Mouse (Mus musculus) cortical plate, adult 2 months (tissue): Measurements from ENCODE around the gene Igfbp7. TPM values are rescaled to one million over a fixed set of nuclear protein-coding genes. Genes with fewer than 3 reads are reported as not detected.

ENCODE experiments used
- H3K27ac ChIP-seq: fragments of 200-500 bp; 2 replicates; pipeline ENCODE4 v1.5.1; 2012; ENCODE audit warnings: low read length, control low read depth, inconsistent platforms; ENCODE audit not compliant: insufficient read depth
- H3K4me1 ChIP-seq: fragments of 200-500 bp; 2 replicates; pipeline ENCODE4 v1.6.1; 2011; ENCODE audit warnings: low read length; ENCODE audit not compliant: control insufficient read depth, insufficient read depth
- H3K4me3 ChIP-seq: fragments of 200-500 bp; 2 replicates; pipeline ENCODE4 v1.5.1; 2011; ENCODE audit warnings: mild to moderate bottlenecking, low read length, control low read depth; ENCODE audit not compliant: insufficient read depth
- CTCF ChIP-seq: fragments of 200-500 bp; IDR thresholded peaks from 2 replicates; pipeline ENCODE4 v1.5.1; 2011; ENCODE audit warnings: mild to moderate bottlenecking, control low read depth, low read length; ENCODE audit not compliant: insufficient read depth; ENCODE audit errors: extremely low read depth
- POLR2A ChIP-seq: fragments of 200-500 bp; IDR thresholded peaks from 2 replicates; pipeline ENCODE4 v1.6.1; 2011; ENCODE audit warnings: mild to moderate bottlenecking, low read length, control low read depth; ENCODE audit not compliant: insufficient read depth; ENCODE audit errors: extremely low read depth
- polyA plus RNA-seq: library from polyadenylated mRNA; depleted of rRNA; stranded (reverse); fragments of >200 nt; gene quantifications from 2 replicates; pipeline ENCODE4 v1.2.3, GENCODE M21; 2012

Gene Igfbp7
- polyA plus RNA-seq, 1 experiment = 82.1 TPM

DNA sequence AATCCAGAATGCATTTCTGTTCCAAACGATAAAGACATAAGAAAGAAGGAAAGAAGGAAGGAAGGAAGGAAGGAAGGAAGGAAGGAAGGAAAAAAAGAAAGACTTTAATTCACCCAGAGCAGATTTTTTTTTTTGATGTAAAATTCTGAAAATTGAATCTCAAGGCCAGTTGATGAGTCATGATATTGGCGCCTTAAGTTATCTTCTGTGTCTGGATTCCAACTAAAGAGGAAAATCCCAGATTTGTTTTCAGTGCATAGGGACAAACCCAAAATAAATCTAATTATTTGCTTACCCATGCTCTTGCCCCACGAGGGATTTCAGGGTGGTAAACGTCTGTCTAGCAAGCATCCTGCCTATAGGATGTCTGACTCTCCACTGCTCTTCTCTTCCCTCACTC, 46.8 kb downstream of the Igfbp7 start:
- H3K4me1 ChIP-seq = peaks cover 3% of the 10 kb centered on the region; the same call in 1 of the 2 replicates
- TF ChIP-seq POLR2A (no peak), CTCF (no peak)
- H3K27ac ChIP-seq = no peak overlapping the region
- H3K4me3 ChIP-seq = no peak overlapping the region

DNA sequence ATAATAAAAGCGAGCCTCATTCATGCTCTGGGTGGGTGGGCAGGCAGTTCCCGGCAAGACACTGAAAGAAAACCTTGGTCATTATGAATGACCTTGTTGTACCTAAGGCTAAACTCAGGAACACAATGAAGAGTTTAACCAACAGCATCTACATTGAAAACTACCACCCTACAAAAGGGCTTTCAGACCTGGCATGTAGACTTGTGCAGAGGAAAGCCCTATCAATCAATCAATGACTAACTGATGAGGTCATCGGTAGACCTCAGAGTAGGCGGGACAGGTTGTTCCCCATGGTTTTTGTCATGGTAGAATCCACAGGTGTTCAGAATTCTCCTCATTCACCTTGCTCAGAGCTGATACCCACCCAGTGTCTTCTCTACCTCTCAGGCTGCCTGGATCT, 47.9 kb downstream of the Igfbp7 start:
- peaks cover 3% of the 10 kb centered on the region; the same call in 1 of the 2 replicates for H3K4me1 ChIP-seq
- no peak overlapping the region for H3K27ac ChIP-seq
- no peak overlapping the region for H3K4me3 ChIP-seq
- TF ChIP-seq CTCF = no peak
- TF ChIP-seq POLR2A = no peak

DNA sequence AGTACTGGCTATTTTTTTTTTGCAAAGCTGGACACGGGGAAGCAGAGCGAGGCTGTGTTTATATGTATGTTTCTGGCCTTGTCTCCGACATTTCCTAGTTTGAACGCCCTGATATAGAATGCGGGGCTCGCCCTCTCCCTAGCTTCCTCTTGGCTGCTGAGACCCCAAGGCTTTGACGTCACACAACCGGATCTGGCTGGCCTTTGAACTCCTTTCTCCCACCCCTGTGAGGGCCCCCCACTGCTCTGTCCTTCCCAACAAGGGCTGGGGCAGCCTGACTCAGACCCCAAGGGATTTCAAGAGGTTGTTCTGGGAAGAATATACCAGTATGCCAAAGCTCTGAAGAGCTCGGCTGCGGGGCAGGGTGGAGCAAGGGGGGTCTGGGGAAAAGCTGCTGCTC, 49.5 kb downstream of the Igfbp7 start:
- TF ChIP-seq CTCF = no peak
- no peak for TF ChIP-seq POLR2A
- H3K4me3 ChIP-seq = no peak overlapping the region
- H3K27ac ChIP-seq = 0 out of 2 replicates have a peak overlapping the region, but pooled peaks have one; percentile 32
- no peaks in the 10 kb centered on the region for H3K4me1 ChIP-seq

DNA sequence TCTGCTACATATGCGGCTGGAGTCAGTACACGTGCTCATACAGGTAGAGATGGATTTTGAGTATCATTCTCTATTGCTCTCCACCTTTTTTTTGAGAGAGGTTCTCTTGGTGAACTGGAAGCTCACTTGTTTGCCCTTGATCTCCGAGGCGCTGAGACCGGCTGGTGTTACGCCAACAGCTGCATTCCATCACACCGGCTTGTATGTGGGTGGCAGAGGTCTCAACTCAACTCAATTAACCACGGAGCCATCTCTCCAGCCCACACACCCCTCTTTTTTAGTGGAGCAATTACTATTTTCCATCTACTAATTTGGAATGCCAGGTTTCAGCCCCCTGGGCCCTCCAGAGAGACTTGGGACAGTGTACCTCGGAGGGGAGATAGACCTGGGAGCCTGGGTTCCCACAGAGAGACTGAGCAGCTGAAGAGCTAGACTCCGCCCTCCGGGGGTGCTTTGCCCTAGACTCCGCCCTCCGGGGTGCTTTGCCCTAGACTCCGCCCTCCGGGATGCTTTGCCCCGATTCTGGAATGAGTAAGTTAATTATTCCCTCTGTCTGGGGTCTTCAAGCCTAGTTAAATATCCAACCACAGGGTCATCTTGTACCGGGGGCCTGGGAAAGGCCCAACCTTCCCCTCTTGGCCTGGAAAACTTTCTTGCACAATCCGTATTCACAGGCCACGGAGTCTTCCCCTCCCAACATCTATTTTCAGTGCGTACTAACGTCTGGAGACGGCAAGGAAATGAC, 50.3 kb downstream of the Igfbp7 start:
- H3K27ac ChIP-seq = peak overlapping the region; percentile 24; the same call in 1 of the 2 replicates
- TF ChIP-seq POLR2A (no peak), CTCF (no peak)

DNA sequence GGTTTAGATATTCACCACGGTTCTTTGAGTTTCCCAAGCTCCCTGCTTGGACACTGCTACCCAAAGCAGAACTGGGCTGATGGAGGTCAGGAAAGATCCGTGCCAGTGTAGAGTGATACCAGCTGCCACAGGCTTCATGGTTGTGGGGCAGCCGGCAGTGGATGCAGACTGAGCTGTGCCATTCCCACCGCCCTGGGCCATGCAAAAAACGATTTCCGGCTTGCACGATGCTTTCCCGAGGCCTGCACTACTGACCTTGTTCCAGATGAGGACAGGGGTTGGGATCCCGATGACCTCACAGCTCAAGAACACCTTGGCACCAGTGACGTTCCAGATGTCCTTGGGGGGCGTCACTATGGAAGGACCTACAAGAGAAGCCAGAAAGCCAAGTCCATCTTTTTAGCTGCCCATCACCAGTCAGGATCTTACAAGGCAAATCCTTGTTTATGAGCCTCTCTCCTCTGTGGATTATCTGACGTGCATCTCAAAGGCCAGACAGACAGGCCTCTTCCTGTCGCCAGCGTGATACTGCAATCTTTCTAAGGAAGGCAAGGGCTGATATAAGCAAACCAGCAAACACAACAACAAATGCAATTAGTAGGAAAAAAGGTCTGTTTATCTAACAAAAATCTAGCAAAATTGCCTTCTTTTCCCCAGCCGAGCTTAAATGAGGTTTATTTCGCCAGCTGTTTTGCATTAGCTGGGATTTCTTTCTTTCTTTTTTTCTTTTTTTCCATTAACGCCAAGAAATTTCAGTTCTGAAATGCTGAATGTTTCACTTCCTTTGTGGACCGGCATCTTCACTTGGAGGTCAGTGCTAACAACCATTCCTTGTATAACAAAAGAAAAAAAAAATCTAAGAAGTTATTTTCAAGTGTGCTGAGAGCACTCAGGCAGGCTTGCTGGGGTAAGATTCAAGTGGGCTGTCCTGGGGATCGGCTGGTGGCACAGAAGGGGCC, 52.3 kb downstream of the Igfbp7 start:
- H3K27ac ChIP-seq = no peak overlapping the region
- TF ChIP-seq CTCF (no peak), POLR2A (no peak)
- H3K4me1 ChIP-seq = no peaks in the 10 kb centered on the region
- no peak overlapping the region for H3K4me3 ChIP-seq

More for the DNA sequence above, 50.3 kb downstream of the Igfbp7 start:
- Histone ChIP-seq H3K4me1 (no peaks in the 10 kb centered on the region), H3K4me3 (peak overlapping the region; percentile 12)

DNA sequence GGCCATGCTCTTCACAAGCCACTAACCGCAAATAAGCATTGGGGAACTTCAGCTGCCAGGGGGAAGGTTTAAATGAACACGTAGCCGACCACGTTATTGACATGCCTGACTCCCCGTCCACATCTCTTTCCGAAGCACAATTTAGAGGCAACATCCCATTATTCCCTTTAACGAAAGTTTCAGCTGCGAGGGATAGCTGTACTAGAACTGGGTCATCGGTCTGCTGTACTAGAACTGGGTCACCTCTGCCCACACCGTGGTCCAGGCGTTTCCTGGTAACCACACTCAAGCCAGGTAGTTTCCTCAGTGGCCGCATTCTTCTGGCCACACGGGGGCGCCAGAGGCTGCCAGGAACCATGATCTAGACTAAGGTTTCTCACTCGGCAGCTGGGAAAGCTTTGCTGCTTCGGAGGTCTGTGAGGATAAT, 53.5 kb downstream of the Igfbp7 start:
- peak overlapping the region; percentile 8 for H3K4me3 ChIP-seq
- H3K27ac ChIP-seq = no peak overlapping the region
- TF ChIP-seq POLR2A (no peak), CTCF (peak; percentile 87)

DNA sequence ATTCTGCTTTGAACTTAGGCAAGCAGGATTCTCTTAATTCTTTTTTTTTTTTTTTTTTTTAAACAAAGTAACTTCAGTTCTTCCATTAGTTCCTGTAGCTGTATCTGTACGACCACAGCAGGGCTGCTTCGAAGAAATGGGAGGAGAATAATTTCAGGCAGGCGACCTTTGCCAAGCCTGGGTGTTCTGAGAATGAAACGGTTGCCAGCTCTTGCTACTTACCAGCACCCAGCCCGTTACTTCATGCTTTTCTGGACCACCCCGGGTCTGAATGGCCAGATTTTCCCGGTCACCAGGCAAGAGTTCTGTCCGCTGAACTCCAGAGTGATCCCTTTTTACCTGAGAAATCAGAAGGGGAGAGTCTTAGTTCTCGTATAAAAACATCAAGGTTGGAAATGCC, 56.1 kb downstream of the Igfbp7 start:
- no peak for TF ChIP-seq CTCF
- no peak for TF ChIP-seq POLR2A
- Histone ChIP-seq H3K4me1 (no peaks in the 10 kb centered on the region), H3K27ac (no peak overlapping the region), H3K4me3 (no peak overlapping the region)

More for the DNA sequence above, 53.5 kb downstream of the Igfbp7 start:
- H3K4me1 ChIP-seq = no peaks in the 10 kb centered on the region

DNA sequence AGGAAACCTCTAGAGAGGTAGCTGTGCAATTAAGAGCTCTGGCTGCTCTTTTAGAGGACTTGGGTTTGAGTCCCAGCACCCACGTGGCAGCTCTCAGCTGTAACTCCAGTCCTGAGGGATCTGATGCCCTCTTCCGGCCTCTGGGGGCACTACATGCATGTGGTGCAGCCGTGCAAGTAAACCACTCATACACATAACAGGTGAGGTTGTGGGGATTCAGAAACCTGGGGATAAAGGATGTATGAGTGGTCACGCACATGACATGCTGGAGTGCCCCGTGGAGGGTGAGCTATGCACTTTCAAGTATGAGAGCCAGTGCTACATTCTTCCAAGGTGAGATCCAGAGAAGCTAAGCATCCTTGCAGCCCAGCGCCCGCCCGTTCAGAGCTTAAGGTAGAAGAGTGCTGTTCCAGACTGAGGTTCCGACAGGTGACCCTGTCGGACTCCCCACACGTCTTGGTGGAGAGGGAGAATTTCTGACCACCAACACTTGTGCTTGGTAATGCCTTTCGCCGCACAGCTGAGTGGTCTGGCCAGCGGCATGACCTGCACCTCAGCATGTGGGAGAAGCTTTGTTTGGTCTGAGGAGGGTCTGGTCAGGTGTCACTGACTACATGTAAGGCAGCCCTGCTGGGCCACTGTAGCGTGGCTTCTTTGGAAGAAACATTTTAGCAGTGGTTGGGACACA, 57.7 kb downstream of the Igfbp7 start:
- H3K27ac ChIP-seq = no peak overlapping the region
- TF ChIP-seq POLR2A (no peak), CTCF (no peak)
- H3K4me3 ChIP-seq = no peak overlapping the region
- H3K4me1 ChIP-seq = no peaks in the 10 kb centered on the region

DNA sequence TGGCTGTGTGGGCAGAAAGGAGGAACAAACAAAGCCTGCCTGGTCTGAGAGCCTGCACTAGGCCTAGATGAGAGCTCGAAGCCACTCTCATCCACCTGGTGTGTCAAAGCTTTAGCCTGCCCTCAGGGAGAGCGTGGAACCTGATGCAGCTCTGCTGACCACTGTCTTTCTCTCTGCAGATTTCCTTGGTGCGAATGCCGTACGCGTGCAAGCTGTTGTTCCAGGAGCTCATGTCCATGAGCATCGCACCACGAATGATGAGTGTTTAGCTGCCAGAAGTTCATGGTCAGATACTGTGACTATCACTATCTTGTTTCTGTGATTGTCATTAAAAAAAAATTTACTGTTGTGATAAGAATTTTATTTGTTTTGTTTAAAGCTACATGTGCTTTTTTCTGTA, 58.9 kb downstream of the Igfbp7 start:
- no peak overlapping the region for H3K27ac ChIP-seq
- TF ChIP-seq CTCF (no peak), POLR2A (no peak)
- no peaks in the 10 kb centered on the region for H3K4me1 ChIP-seq
- no peak overlapping the region for H3K4me3 ChIP-seq
